Mouse (Mus musculus): ENCODE measurements at regions not wholly inside any gene's neighbourhood (a gene's known extent, or its start where the extent isn't known, plus 50 kb on each side); places are given as distances from the start of the nearest gene placed in this dataset.

GRCm38 (mm10) chr4:124509695-124510094 lies 100.9 kb downstream of the 3100002H09Rik start:
- H3K4me1 ChIP-seq (replicated peaks; ENCODE audit: control insufficient read depth, insufficient read depth, low read length) = peaks cover 15% of the 10 kb centered on the region; the same call in 1 of the 2 replicates
- no peak for ATAC-seq
- H3K36me3 ChIP-seq (ENCODE audit: control insufficient read depth, insufficient read depth) = no peaks in the 10 kb centered on the region
- H3K27ac ChIP-seq (ENCODE audit: low read length) = no peak overlapping the region
- no peaks in the 10 kb centered on the region for H3K9me3 ChIP-seq (ENCODE audit: control insufficient read depth, low read length)
- H3K4me2 ChIP-seq (ENCODE audit: low read length) = no peak overlapping the region
- H3K27me3 ChIP-seq (replicated peaks; ENCODE audit: control insufficient read depth, insufficient read depth, low read length) = 0 out of 2 replicates have a peak, but pooled peaks cover 3% of the 10 kb centered on the region
- H3K4me3 ChIP-seq (replicated peaks; ENCODE audit: low read length) = no peak overlapping the region
- no peak overlapping the region for H3K9ac ChIP-seq (replicated peaks; ENCODE audit: low read depth, low read length)
- WGBS = 47% methylated on average over 5 of the region's 5 CpGs

DNA sequence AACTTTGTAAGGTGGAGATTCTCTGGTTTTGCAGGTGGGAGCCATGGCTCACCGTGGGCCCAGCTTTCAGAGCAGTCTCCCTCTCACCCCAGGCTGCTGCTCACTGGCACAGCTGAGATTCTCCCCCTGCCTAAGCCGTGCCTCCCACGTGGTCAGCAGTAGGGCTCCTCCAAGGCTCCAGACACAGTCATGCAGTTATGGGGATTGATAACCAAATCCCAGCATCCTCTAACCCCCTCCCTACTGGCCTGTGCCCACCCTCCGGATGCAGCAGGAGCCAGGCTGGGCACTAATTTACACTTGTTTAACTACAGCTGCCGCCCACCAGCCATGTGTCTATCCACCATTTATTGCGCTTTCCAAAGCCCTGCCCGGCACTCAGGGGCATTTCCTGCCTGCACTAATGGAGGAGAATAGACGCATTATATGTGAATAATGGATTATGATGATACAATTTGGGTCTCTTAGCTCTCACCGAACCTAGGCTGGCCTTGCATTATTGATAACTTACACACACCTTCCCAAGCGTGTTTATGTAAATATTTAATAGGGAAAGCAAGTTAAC lies 104.4 kb downstream of the 3100002H09Rik start:
- H3K9ac ChIP-seq (replicated peaks; ENCODE audit: low read depth, low read length) = no peak overlapping the region
- WGBS = 23% methylated on average over 10 of the region's 10 CpGs
- no peaks in the 10 kb centered on the region for H3K36me3 ChIP-seq (ENCODE audit: control insufficient read depth, insufficient read depth)
- no peak overlapping the region for H3K4me3 ChIP-seq (replicated peaks; ENCODE audit: low read length)
- H3K27ac ChIP-seq (ENCODE audit: low read length) = no peak overlapping the region
- no peak overlapping the region for H3K4me2 ChIP-seq (ENCODE audit: low read length)
- peak; percentile 72 for ATAC-seq
- H3K4me1 ChIP-seq (replicated peaks; ENCODE audit: control insufficient read depth, insufficient read depth, low read length) = peaks cover 15% of the 10 kb centered on the region; the same call in 1 of the 2 replicates
- H3K27me3 ChIP-seq (replicated peaks; ENCODE audit: control insufficient read depth, insufficient read depth, low read length) = 0 out of 2 replicates have a peak, but pooled peaks cover 3% of the 10 kb centered on the region
- H3K9me3 ChIP-seq (ENCODE audit: control insufficient read depth, low read length) = no peaks in the 10 kb centered on the region

DNA sequence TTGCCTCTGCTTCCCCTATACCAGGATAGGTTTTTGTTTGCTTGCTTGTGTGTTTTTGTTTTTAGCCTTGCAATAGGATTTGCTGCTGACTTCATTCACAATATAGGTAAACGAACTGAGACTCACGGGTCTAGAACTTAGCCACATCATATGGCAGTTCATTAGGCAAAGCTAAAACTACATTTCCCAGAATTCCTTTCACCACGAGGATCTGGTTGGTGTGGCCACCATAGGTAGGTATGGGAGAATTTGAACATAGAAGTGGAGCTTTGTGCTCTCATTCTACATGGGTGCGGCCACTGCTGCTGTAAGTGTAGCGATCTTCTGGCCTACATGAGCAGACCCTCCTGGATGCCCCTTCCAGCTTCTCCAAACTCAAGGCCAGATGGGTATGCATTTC lies 108.8 kb downstream of the 3100002H09Rik start:
- ATAC-seq = no peak
- Histone ChIP-seq H3K9me3 (ENCODE audit: control insufficient read depth, low read length) (no peaks in the 10 kb centered on the region), H3K4me2 (ENCODE audit: low read length) (no peak overlapping the region), H3K27me3 (replicated peaks; ENCODE audit: control insufficient read depth, insufficient read depth, low read length) (no peaks in the 10 kb centered on the region), H3K36me3 (ENCODE audit: control insufficient read depth, insufficient read depth) (no peaks in the 10 kb centered on the region), H3K4me1 (replicated peaks; ENCODE audit: control insufficient read depth, insufficient read depth, low read length) (peaks cover 20% of the 10 kb centered on the region), H3K4me3 (replicated peaks; ENCODE audit: low read length) (no peak overlapping the region), H3K9ac (replicated peaks; ENCODE audit: low read depth, low read length) (no peak overlapping the region), H3K27ac (ENCODE audit: low read length) (no peak overlapping the region)
- WGBS = 71% methylated on average over 5 of the region's 5 CpGs

DNA sequence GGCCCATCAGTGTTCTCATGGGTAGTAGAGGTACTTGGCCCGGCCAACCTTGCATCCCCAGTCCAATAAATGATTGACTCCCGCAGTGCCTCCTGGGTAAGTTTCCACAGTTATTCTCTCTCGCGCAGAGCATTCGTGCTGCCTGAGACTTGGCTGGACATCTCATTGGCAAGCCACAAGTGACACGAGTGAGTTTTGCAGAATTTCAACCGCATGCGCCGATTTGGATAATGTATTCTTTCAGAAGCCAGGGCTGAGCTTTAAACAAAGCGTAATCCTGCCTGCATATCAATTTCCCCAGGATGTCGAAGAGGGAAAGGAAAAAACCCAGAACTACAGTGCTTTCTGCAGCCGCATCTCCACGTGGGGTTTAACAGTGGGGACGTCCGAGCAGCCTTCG lies 112.6 kb downstream of the 3100002H09Rik start:
- peaks cover 11% of the 10 kb centered on the region for H3K4me1 ChIP-seq (replicated peaks; ENCODE audit: control insufficient read depth, insufficient read depth, low read length)
- H3K27me3 ChIP-seq (replicated peaks; ENCODE audit: control insufficient read depth, insufficient read depth, low read length) = no peaks in the 10 kb centered on the region
- no peaks in the 10 kb centered on the region for H3K9me3 ChIP-seq (ENCODE audit: control insufficient read depth, low read length)
- WGBS = 18% methylated on average over 16 of the region's 16 CpGs
- H3K9ac ChIP-seq (replicated peaks; ENCODE audit: low read depth, low read length) = peak overlapping the region; percentile 49
- H3K27ac ChIP-seq (ENCODE audit: low read length) = peak overlapping the region; percentile 40; the same call in 1 of the 2 replicates
- peak overlapping the region; percentile 6 for H3K4me3 ChIP-seq (replicated peaks; ENCODE audit: low read length)
- no peaks in the 10 kb centered on the region for H3K36me3 ChIP-seq (ENCODE audit: control insufficient read depth, insufficient read depth)
- peak; percentile 66 for ATAC-seq
- peak overlapping the region; percentile 49 for H3K4me2 ChIP-seq (ENCODE audit: low read length)

DNA sequence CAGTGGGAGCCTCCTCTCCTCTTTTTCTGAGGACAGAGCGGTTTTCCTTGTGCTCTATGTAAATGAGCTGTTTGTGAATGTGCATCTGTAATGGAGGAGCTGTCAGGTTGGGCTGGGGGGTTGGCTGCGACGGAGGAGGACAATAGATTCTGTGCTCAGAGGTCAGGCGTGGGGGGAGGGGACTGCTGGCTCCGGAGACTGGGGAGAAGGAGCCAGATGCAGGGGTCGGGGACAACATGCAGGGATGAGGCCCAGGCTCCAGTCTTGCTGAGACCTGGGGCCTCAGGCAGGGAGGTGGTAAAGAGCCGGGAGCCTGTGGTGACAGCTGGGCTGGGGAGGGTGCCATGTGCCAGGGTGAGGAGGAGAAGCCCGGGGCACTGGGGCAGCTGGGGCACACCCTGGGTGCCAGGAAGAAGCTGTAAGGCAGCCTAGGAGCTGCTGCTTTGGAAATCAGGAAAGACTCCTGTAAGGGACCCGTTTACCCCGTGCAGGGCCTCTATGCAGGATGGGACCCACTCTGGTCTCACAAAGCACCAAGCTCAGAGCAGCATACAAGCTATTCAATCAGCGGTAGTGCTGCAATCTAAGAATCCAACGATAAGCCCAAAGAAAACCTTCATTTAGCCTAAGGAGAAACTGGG lies 124.5 kb downstream of the 3100002H09Rik start:
- ATAC-seq = peak; percentile 90
- 2% methylated on average over 12 of the region's 12 CpGs for WGBS
- H3K9ac ChIP-seq (replicated peaks; ENCODE audit: low read depth, low read length) = peak overlapping the region; percentile 37

GRCm38 (mm10) chr4:124484613-124485586 lies 125.7 kb downstream of the 3100002H09Rik start:
- no peak for ATAC-seq
- Histone ChIP-seq H3K27ac (ENCODE audit: low read length) (no peak overlapping the region), H3K36me3 (ENCODE audit: control insufficient read depth, insufficient read depth) (no peaks in the 10 kb centered on the region), H3K4me2 (ENCODE audit: low read length) (no peak overlapping the region), H3K9me3 (ENCODE audit: control insufficient read depth, low read length) (peaks cover 7% of the 10 kb centered on the region; the same call in 1 of the 2 replicates), H3K9ac (replicated peaks; ENCODE audit: low read depth, low read length) (no peak overlapping the region), H3K27me3 (replicated peaks; ENCODE audit: control insufficient read depth, insufficient read depth, low read length) (no peaks in the 10 kb centered on the region), H3K4me3 (replicated peaks; ENCODE audit: low read length) (no peak overlapping the region), H3K4me1 (replicated peaks; ENCODE audit: control insufficient read depth, insufficient read depth, low read length) (peaks cover 20% of the 10 kb centered on the region)
- WGBS = 31% methylated on average over 19 of the region's 19 CpGs

More for the DNA sequence above, 124.5 kb downstream of the 3100002H09Rik start:
- Histone ChIP-seq H3K27ac (ENCODE audit: low read length) (peak overlapping the region; percentile 88), H3K9me3 (ENCODE audit: control insufficient read depth, low read length) (peaks cover 10% of the 10 kb centered on the region; the same call in 1 of the 2 replicates), H3K4me2 (ENCODE audit: low read length) (no peak overlapping the region), H3K4me1 (replicated peaks; ENCODE audit: control insufficient read depth, insufficient read depth, low read length) (peaks cover 17% of the 10 kb centered on the region), H3K27me3 (replicated peaks; ENCODE audit: control insufficient read depth, insufficient read depth, low read length) (no peaks in the 10 kb centered on the region), H3K36me3 (ENCODE audit: control insufficient read depth, insufficient read depth) (no peaks in the 10 kb centered on the region), H3K4me3 (replicated peaks; ENCODE audit: low read length) (no peak overlapping the region)

DNA sequence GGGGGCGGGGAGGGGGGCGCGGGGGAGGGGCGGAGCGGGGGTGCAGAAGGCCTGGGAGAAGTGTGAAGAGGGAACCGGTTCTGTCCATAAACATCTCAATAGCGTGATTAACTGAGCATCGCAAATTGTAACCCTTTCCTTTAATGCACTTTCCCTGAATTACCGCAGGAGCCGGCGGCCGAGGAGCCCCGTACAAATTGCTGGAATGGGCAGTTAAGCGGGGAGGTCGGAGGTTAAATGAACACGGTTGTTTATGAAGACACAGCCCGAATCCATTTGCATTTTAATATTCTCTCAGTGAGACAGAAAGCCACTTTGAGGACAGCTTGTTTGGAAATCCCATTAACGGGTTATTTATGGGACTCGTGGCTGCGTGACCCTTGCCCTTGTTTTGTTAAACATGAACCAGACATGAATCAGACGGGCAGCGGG lies 132.7 kb downstream of the 3100002H09Rik start:
- no peaks in the 10 kb centered on the region for H3K9me3 ChIP-seq (ENCODE audit: control insufficient read depth, low read length)
- no peaks in the 10 kb centered on the region for H3K36me3 ChIP-seq (ENCODE audit: control insufficient read depth, insufficient read depth)
- H3K27me3 ChIP-seq (replicated peaks; ENCODE audit: control insufficient read depth, insufficient read depth, low read length) = 0 out of 2 replicates have a peak, but pooled peaks cover 2% of the 10 kb centered on the region
- peak overlapping the region; percentile 41 for H3K9ac ChIP-seq (replicated peaks; ENCODE audit: low read depth, low read length)
- H3K4me2 ChIP-seq (ENCODE audit: low read length) = peak overlapping the region; percentile 48
- peaks cover 17% of the 10 kb centered on the region for H3K4me1 ChIP-seq (replicated peaks; ENCODE audit: control insufficient read depth, insufficient read depth, low read length)
- peak overlapping the region; percentile 19; the same call in 1 of the 2 replicates for H3K4me3 ChIP-seq (replicated peaks; ENCODE audit: low read length)
- no peak for ATAC-seq
- WGBS = 3% methylated on average over 20 of the region's 22 CpGs
- no peak overlapping the region; the same call in 1 of the 2 replicates for H3K27ac ChIP-seq (ENCODE audit: low read length)

- 11% methylated on average over 14 of the region's 14 CpGs for WGBS
- peak overlapping the region; percentile 74 for H3K27ac ChIP-seq (ENCODE audit: low read length)
- peak; percentile 79 for ATAC-seq
- peak overlapping the region; percentile 19; the same call in 1 of the 2 replicates for H3K4me3 ChIP-seq (replicated peaks; ENCODE audit: low read length)
- peak overlapping the region; percentile 41 for H3K9ac ChIP-seq (replicated peaks; ENCODE audit: low read depth, low read length)
- peaks cover 17% of the 10 kb centered on the region for H3K4me1 ChIP-seq (replicated peaks; ENCODE audit: control insufficient read depth, insufficient read depth, low read length)
- H3K36me3 ChIP-seq (ENCODE audit: control insufficient read depth, insufficient read depth) = no peaks in the 10 kb centered on the region
- H3K27me3 ChIP-seq (replicated peaks; ENCODE audit: control insufficient read depth, insufficient read depth, low read length) = 0 out of 2 replicates have a peak, but pooled peaks cover 2% of the 10 kb centered on the region
- H3K9me3 ChIP-seq (ENCODE audit: control insufficient read depth, low read length) = no peaks in the 10 kb centered on the region
- peak overlapping the region; percentile 48 for H3K4me2 ChIP-seq (ENCODE audit: low read length)
Observed at GRCm38 (mm10) chr4:124477359-124477868, 133.2 kb downstream of the 3100002H09Rik start.

Data from forebrain, embryonic 16.5 days (tissue).